Mouse (Mus musculus) heart, postnatal 0 days (tissue): ENCODE data around the gene Gm45140. TPM values are rescaled to one million over a fixed set of nuclear protein-coding genes. Genes with fewer than 3 reads are reported as not detected.

Source experiments
- ATAC-seq: fragments of 200-750 bp; cut with Nextera tagmentation; 2 replicates; pipeline ENCODE4 v1.8.0; 2017; ENCODE audit warnings: low read depth, moderate number of reproducible peaks, moderate library complexity; ENCODE audit not compliant: insufficient read depth
- DNase-seq: peaks from one replicate; pipeline ENCODE4 v3.0.0-alpha.2; 2016; ENCODE audit warnings: low spot score
- H3K27ac ChIP-seq: fragments of 300-500 bp; sonication (generic); 2 replicates; pipeline ENCODE4 v1.5.1; 2014; ENCODE audit warnings: low read depth, mild to moderate bottlenecking
- H3K27me3 ChIP-seq: fragments of 300-500 bp; sonication (generic); 2 replicates; pipeline ENCODE4 v1.6.1; 2014; ENCODE audit warnings: low read length, mixed read lengths; ENCODE audit not compliant: control insufficient read depth, insufficient read depth
- H3K36me3 ChIP-seq: fragments of 300-500 bp; sonication (generic); replicated peaks from 2 replicates; pipeline ENCODE4 v1.6.1; 2014; ENCODE audit warnings: low read length, mixed read lengths; ENCODE audit not compliant: control insufficient read depth, insufficient read depth
- H3K4me1 ChIP-seq: fragments of 300-500 bp; sonication (generic); 2 replicates; pipeline ENCODE4 v1.6.1; 2014; ENCODE audit warnings: antibody characterized with exemption; ENCODE audit not compliant: control insufficient read depth, insufficient read depth
- H3K4me2 ChIP-seq: fragments of 300-500 bp; sonication (generic); 2 replicates; pipeline ENCODE4 v1.6.1; 2014; ENCODE audit warnings: low read depth, mild to moderate bottlenecking, low read length, moderate library complexity
- H3K4me3 ChIP-seq: fragments of 300-500 bp; sonication (generic); 2 replicates; pipeline ENCODE4 v1.5.1; 2014; ENCODE audit warnings: low read depth, low read length
- H3K9ac ChIP-seq: fragments of 300-500 bp; sonication (generic); replicated peaks from 2 replicates; pipeline ENCODE4 v1.6.1; 2014; ENCODE audit warnings: low read depth, low read length, mixed read lengths
- H3K9me3 ChIP-seq: fragments of 300-500 bp; sonication (generic); replicated peaks from 2 replicates; pipeline ENCODE4 v1.6.1; 2016; ENCODE audit warnings: low read length; ENCODE audit not compliant: control insufficient read depth
- CTCF ChIP-seq: IDR thresholded peaks from 2 replicates; pipeline ENCODE4 v1.5.1; 2016; ENCODE audit warnings: antibody characterized with exemption, control low read depth, low read depth
- EP300 ChIP-seq: IDR thresholded peaks from 2 replicates; pipeline ENCODE4 v1.6.1; 2016; ENCODE audit warnings: antibody characterized with exemption, low read depth
- WGBS: fragments of 180-500 bp; shearing (Covaris S2); extraction: QIAGEN DNeasy Blood & Tissue Kit; methylation state at CpG from one replicate; pipeline ENCODE4 v1.1.7; 2014; 5-methylcytosine and 5-hydroxymethylcytosine counted together
- polyA plus RNA-seq: library from polyadenylated mRNA; unstranded; fragments of >200 nt; fragmentation: Nextera tagmentation; extraction: Ambion mirVana; gene quantifications from 2 replicates; pipeline ENCODE4 v1.2.1, GENCODE M21; 2015
- total RNA-seq: library from RNA; depleted of rRNA; stranded (reverse); fragments of >200 nt; gene quantifications from 2 replicates; pipeline ENCODE4 v1.2.3, GENCODE M21; 2014; ENCODE audit warnings: low replicate concordance; rRNA removed

The Gm45140 gene
- total RNA-seq (not detected in 2 replicates), polyA plus RNA-seq (0.58 and 1.1 TPM in 2 replicates)

GRCm38 (mm10) chr6:87835695-87836094, at the start of gene Gm45140:
Gene Gm45140 (minus strand): TSS chr6:87835795.
- H3K27me3 ChIP-seq = no peaks in the 10 kb centered on the region
- H3K36me3 ChIP-seq = peaks cover 28% of the 10 kb centered on the region
- no peak within 1 kb of the TSS for H3K4me3 ChIP-seq
- 90% methylated on average over 7 of the region's 7 CpGs for WGBS
- H3K9me3 ChIP-seq = no peaks in the 10 kb centered on the region
- TF ChIP-seq CTCF (no peak), EP300 (no peak)
- DNase-seq (no peak), ATAC-seq (no peak)
- peaks cover 7% of the 10 kb centered on the region; the same call in 1 of the 2 replicates for H3K4me1 ChIP-seq
- no peak within 1 kb of the TSS for H3K4me2 ChIP-seq
- no peak within 1 kb of the TSS for H3K9ac ChIP-seq
- H3K27ac ChIP-seq = no peak within 1 kb of the TSS

- H3K36me3 ChIP-seq = no peaks in the 10 kb centered on the region
- no peaks in the 10 kb centered on the region for H3K4me1 ChIP-seq
- no peaks in the 10 kb centered on the region for H3K9me3 ChIP-seq
- WGBS = 42% methylated on average over 4 of the region's 4 CpGs
- ATAC-seq = no peak
- no peaks in the 10 kb centered on the region for H3K27me3 ChIP-seq
- no peak for DNase-seq
- no peak overlapping the region for H3K9ac ChIP-seq
- no peak for TF ChIP-seq CTCF
- TF ChIP-seq EP300 = no peak
- H3K27ac ChIP-seq = no peak overlapping the region
- H3K4me3 ChIP-seq = no peak overlapping the region
- H3K4me2 ChIP-seq = no peak overlapping the region
Measured at GRCm38 (mm10) chr6:87882816-87883215, 47.2 kb upstream of the Gm45140 start.

GRCm38 (mm10) chr6:87882221-87882620, 46.6 kb upstream of the Gm45140 start:
- 59% methylated on average over 3 of the region's 3 CpGs for WGBS
- TF ChIP-seq CTCF (no peak), EP300 (no peak)
- no peak for ATAC-seq

DNA sequence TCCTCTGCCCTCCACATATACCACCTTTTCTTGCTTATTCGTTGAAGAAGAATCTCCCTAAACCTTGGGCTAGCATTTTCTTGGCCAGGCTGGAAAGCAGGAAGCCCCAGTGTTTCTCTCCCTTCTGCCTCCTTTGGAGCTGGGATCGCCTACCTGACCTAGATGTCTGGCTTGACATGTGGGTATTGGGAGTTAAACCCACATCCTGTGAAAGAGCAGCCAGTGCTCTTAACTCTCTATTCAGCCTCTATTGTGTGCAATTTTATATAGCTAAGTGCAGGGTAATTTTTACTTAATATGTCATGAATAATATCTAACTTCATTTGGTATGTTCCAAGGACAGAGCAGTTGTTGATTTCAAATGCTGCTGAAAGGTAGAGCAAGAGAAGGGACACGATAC, 44.0 kb upstream of the Gm45140 start:
- no peak for ATAC-seq
- 53% methylated on average over 3 of the region's 3 CpGs for WGBS

More at GRCm38 (mm10) chr6:87882221-87882620, 46.6 kb upstream of the Gm45140 start:
- Histone ChIP-seq H3K27me3 (no peaks in the 10 kb centered on the region), H3K4me1 (no peaks in the 10 kb centered on the region), H3K9me3 (no peaks in the 10 kb centered on the region), H3K9ac (no peak overlapping the region), H3K27ac (no peak overlapping the region), H3K4me3 (no peak overlapping the region), H3K4me2 (no peak overlapping the region), H3K36me3 (no peaks in the 10 kb centered on the region)
- no peak for DNase-seq

GRCm38 (mm10) chr6:87879010-87879409, 43.4 kb upstream of the Gm45140 start:
- WGBS = 32% methylated on average over 4 of the region's 4 CpGs

More for the DNA sequence above, 44.0 kb upstream of the Gm45140 start:
- DNase-seq = no peak
- TF ChIP-seq EP300 (no peak), CTCF (no peak)
- no peak overlapping the region for H3K4me2 ChIP-seq
- H3K4me3 ChIP-seq = no peak overlapping the region
- no peaks in the 10 kb centered on the region for H3K27me3 ChIP-seq
- no peak overlapping the region for H3K27ac ChIP-seq
- no peaks in the 10 kb centered on the region for H3K36me3 ChIP-seq
- no peaks in the 10 kb centered on the region for H3K9me3 ChIP-seq
- no peak overlapping the region for H3K9ac ChIP-seq
- no peaks in the 10 kb centered on the region for H3K4me1 ChIP-seq

More at GRCm38 (mm10) chr6:87879010-87879409, 43.4 kb upstream of the Gm45140 start:
- no peak overlapping the region for H3K4me2 ChIP-seq
- ATAC-seq = no peak
- H3K9me3 ChIP-seq = no peaks in the 10 kb centered on the region
- no peaks in the 10 kb centered on the region for H3K27me3 ChIP-seq
- no peak for DNase-seq
- H3K4me3 ChIP-seq = no peak overlapping the region
- H3K9ac ChIP-seq = no peak overlapping the region
- TF ChIP-seq EP300 = no peak
- no peak for TF ChIP-seq CTCF
- H3K27ac ChIP-seq = no peak overlapping the region
- no peaks in the 10 kb centered on the region for H3K36me3 ChIP-seq
- H3K4me1 ChIP-seq = no peaks in the 10 kb centered on the region
